Mouse (Mus musculus) cerebellum, postnatal 10 days (tissue): ENCODE measurements around the gene Mtfp1.
A peak's percentile ranks its signal among the peaks of the same experiment; 100 is the strongest.

Source experiments
- DNase-seq, 2 experiments: peaks; one replicate each; pipeline ENCODE4 v3.0.0; 2021; ENCODE audit warnings: mixed read lengths in 2 of 2

Gene Mtfp1

DNA sequence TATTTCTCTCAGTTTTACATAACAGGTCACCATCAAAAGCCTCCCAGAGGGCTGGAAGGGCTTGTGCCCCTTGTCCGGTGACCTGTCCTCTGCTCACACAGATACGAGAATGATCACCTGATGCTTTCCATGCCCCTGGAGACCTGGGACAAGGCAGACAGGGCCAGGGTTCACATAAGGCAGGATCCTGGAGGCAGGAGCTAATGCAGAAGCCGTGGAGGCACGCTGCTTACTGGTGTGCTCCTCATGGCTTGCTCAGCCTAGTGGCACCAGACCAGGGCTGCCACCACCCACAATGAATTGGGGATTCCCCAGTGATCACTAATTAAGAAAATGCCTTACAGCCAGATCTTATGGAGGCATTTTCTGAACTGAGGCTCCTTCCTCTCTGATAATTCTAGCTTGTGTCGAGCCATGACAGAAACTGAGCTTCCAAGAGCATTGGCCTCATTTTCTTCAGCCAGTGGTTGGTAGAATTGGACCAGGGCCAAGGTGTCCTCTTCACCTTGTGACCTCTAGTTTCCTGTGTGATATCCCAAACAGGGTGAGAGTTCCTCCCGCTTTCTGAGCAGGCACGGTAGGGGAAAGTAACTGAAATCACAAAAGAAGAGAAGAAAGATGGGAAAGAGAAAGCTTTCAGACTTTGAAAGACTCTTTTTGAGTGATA, 16.8 kb downstream of the Mtfp1 start:
- DNase-seq = no peak

DNA sequence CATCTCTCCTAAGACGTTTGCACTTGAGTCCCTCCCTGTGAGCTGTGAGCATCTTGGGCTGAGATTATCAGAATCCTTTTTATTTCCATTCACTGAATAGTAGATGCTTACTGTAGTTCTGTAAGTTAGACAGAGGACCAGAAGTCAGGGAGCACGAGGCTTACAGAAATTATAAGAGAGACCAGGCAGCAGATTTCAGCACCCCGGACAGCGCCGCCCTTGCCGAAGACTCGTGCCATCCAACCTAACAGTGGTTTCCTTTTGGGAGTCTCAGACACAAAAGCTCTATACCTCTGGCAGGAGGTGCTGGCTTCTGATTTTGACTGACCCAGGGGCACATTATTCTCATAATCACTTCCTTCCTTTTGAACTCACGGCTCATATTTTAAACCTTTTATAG, 18.6 kb downstream of the Mtfp1 start:
- peak in 1 of 2 experiments; percentile 28 for DNase-seq

DNA sequence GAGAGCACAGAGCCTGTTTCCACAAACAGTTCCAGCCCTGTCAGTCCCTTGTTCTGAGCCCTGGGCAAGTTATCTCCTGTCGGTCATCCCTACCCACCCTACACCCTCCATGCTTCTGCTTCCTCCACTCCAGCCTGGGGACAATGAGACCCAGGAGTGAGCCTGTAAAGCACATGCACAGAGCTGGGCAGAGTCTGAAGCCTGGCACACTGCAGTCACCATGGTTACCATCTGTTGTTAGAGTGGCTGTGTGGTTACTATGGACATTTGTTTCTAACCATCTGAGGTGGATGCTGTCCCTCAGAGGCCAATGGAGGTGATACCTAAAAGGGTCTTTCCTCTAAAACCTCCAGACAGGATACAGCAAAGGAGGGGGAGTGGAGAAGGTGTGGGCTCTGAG, 25.6 kb downstream of the Mtfp1 start:
- no peak for DNase-seq

DNA sequence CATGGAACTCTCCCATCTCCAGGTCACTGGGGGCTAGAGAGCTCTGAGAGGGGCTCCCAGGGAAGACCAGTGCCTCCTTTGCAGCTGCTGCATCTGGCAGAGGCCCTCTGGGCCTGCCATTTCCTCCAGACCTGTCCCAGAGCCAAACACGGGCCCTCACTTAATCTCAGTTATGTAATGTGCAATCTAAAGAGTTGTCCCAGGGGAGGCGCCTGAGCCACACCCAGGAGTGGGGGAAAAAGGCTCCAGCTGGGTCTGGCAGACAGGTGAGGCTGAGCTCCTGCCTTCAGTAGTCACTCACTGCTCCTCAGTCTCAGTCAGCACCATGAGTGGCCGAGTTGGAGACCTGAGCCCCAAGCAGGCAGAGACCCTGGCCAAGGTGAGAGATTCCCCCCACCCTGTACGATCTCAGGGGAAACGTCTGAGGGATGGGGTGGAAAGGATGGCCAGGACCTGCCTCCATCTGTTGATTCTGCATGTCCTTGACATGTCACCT, 30.6 kb downstream of the Mtfp1 start, which contains the start of gene Sec14l3:
Gene Sec14l3 (plus strand): TSS at position 215 of the 496 bp plus-strand sequence.
- DNase-seq = no peak

DNA sequence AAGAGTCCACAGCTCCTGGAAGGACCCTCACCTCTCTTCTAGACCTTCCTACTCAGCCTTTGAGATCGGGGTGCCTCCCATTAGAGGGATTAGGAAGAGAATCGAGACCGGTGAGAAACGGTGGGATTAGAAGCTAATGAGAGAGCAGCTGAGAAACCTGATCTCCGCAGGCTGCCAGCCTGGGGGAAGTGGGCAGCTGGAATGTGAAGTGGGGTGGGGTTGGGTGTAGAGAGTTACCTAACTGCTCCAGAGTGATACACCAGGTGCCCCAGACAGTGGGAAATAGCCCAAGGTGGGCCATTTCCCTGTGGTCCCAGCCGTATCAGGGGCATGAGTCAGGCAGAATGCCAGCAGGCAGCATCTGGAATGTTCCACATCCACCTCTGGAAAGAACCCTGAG, 32.3 kb downstream of the Mtfp1 start:
- DNase-seq = no peak

DNA sequence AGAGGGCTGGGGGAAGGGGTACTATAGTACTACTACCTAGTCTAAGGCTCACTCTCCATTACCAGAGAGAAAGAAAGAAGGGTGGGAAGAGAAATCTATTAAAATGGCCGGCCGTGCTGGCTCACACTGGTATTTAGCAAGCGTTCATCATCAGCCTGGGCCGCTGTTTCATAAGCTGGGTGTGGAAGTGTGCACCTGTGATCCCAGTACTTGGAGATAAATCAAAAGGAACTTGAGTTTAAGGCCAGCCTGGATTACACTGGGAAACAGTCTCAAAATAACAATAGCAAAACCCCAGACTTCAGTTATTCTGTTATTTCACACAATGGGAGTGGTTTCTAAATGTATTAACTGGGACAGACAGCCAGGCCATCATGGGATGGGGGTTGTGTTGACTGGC, 32.7 kb downstream of the Mtfp1 start:
- DNase-seq = no peak

DNA sequence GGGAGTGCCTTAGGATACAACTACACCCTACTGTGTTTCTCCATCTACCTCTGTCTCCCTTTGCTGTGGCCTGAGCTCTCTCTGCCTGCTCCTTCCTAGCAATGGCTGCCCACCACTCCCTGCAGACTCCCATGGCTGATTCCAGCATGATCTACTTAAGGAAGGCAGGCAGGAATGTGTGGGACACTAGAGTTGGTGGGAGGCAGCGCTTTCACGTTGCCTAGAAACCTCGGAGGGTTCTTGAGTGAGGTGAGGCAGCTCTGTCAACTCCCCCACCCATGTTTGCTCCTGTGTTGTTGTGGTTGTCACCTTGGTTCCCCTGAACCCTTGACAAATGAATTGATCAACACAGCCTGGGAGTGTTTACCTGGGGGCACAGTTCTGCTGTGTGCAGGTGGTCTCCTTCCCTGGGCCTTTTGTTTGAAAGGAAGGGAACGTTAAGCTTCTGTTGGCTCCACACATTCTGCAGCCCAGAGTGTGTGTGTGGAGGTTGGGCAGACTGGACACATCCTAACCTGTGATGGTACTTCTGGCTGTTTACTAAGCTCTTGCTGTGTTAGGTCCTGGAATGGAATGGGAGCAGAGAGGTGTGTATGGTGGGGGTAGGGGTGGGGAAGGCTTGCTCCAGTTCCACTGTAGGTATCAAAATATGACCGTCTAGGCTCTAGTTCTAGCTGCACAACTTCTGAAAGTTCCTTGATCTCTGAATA, 34.2 kb downstream of the Mtfp1 start:
- no peak for DNase-seq

DNA sequence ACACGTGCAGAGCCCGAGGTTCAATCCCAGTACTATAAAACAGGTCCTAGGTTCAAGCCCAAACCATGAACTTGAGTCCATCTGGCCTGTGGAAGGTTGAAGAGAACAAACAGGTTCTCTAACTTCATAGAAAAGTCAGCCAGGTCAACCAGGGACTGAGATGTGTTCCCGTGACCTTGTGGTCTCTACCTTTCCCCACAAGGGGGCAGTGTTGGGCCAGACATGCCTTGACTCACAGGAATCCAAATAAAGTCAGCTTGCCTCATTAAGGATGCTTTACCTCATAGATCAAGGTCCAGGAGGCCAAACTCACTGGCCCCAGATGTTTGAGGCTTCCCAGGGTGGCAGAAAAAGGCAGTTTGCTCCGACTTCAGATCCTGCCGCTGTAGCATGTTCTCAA, 41.7 kb downstream of the Mtfp1 start:
- DNase-seq = peak; percentile 88 to 93

DNA sequence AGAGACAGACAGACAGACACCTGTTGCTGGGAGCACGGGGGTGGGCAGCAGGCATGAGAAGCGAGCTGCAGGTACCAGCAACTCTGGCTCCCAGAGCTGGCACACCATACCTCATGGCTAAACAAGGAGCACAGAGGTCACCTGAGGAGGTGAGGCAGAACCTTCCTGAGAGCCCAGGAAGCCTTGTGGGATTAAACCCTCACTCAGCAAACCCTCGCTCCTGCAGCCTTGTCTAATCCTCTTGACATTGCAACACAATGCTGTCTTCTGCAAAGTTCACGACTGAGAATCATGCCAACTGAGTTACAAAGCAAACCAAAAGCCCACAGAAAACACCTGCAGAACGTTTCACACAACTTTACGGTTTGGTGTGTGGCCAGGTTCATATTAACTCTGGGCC, 46.8 kb downstream of the Mtfp1 start:
- DNase-seq = no peak

DNA sequence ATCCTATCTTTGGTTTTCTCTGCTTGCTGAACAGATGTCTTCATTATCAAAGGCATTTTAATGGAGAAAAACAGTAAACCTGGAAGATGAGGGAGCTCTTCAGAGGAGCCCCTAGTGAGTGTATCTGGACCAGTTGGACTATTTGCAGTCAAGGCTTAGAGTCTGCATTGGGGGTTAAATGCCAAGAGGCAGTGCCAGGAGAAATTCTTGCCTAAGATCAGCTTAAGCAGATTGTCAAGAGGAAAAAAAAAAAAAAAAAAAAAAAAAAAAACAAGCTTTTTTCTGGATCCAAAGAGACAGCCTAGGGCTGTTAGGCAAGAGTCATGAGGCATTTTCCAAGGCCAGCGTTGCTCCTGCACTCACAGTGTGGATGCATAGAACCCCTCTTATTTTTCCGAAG, 47.5 kb downstream of the Mtfp1 start:
- no peak for DNase-seq

DNA sequence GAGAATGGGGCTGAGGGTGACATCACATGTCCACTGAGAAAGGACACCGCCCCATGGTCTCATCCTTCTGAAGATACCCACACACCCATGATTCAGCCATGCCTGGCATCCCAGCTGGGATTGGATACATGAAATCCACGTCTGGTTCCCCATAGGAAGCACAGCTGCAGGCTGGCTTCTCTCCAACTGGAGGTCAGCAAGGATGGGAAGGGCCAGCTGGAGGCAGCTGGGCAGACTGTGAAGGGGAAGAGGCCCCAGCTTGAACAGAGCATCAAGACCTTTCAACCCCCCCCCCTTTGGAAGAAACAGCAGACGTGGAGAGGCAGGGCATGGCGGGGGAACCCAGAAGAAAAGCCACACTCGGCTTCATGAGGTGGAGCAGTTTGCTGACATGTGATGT, 48.7 kb downstream of the Mtfp1 start:
- no peak for DNase-seq

DNA sequence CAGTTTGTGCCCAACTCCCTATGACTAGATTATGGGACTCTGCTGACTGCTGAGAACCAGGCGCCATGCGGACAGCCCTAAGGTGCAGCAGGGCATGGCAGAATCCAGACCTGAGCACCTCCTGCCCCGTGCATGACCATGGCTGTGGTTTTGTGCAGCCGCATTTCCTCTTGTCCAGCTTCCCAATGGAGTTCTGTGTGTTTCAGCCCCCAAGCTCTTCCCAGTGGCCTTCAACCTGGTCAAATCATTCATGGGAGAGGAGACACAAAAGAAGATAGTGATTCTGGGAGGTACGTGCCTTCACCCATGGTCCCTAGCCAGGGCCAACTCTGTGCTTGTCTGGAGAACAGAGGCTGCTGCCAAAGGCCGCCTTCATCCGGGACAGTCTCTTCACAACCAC, 52.2 kb downstream of the Mtfp1 start:
- no peak for DNase-seq
